Mouse (Mus musculus): ENCODE results near the gene Hsph1. TPM values are rescaled to one million over a fixed set of nuclear protein-coding genes. Genes with fewer than 3 reads are reported as not detected.

Gene Hsph1
- 10 to 100 TPM; 34.9 to 38.7 TPM for total RNA-seq (2021)
- long read RNA-seq, experiment 1, transcript Hsph1-211 (18 exons, 3,802 nt): major isoform, 18 of 23 reads
- long read RNA-seq, experiment 1, partial matches to known transcripts: 2 of 23 reads
- long read RNA-seq, experiment 1, other reads (novel, unspliced or antisense): 3 of 23 reads
- long read RNA-seq, experiment 2, transcript Hsph1-211 (18 exons, 3,802 nt): major isoform, 23 of 32 reads
- long read RNA-seq, experiment 2, partial matches to known transcripts: 0 of 32 reads
- long read RNA-seq, experiment 2, other reads (novel, unspliced or antisense): 7 of 32 reads

GRCm38 (mm10) chr5:149636075-149636920 lies at the start of gene Hsph1:
Hsph1 (minus strand) TSS chr5:149636376.
- DNase-seq (ENCODE audit: low spot score in 2 of 2): peak; percentile 93 to 97

- no peak for DNase-seq (ENCODE audit: low spot score in 2 of 2)
Measured at GRCm38 (mm10) chr5:149680946-149681345, 44.8 kb upstream of the Hsph1 start.

GRCm38 (mm10) chr5:149679886-149680285 lies 43.7 kb upstream of the Hsph1 start:
- DNase-seq (ENCODE audit: low spot score in 2 of 2): no peak

- no peak for DNase-seq (ENCODE audit: low spot score in 2 of 2)
Measured at GRCm38 (mm10) chr5:149679362-149679761, 43.2 kb upstream of the Hsph1 start.

- DNase-seq (ENCODE audit: low spot score in 2 of 2): no peak
Measured at GRCm38 (mm10) chr5:149678990-149679348, 42.8 kb upstream of the Hsph1 start.

- peak; percentile 85 to 86 for DNase-seq (ENCODE audit: low spot score in 2 of 2)
Measured at GRCm38 (mm10) chr5:149678100-149678989, 42.2 kb upstream of the Hsph1 start, which contains the start of gene B3glct. B3glct (plus strand) TSS chr5:149678230.

GRCm38 (mm10) chr5:149677196-149677595 lies 41.0 kb upstream of the Hsph1 start:
- no peak for DNase-seq (ENCODE audit: low spot score in 2 of 2)

- no peak for DNase-seq (ENCODE audit: low spot score in 2 of 2)
Measured at GRCm38 (mm10) chr5:149663417-149663816, 27.2 kb upstream of the Hsph1 start.

GRCm38 (mm10) chr5:149662980-149663379 lies 26.8 kb upstream of the Hsph1 start:
- no peak for DNase-seq (ENCODE audit: low spot score in 2 of 2)

GRCm38 (mm10) chr5:149661428-149661827 lies 25.3 kb upstream of the Hsph1 start:
- no peak for DNase-seq (ENCODE audit: low spot score in 2 of 2)

- no peak for DNase-seq (ENCODE audit: low spot score in 2 of 2)
Measured at GRCm38 (mm10) chr5:149659414-149659780, 23.2 kb upstream of the Hsph1 start.

GRCm38 (mm10) chr5:149658741-149659413 lies 22.7 kb upstream of the Hsph1 start:
- DNase-seq (ENCODE audit: low spot score in 2 of 2): no peak

- no peak for DNase-seq (ENCODE audit: low spot score in 2 of 2)
Measured at GRCm38 (mm10) chr5:149658022-149658421, 21.8 kb upstream of the Hsph1 start.

- DNase-seq (ENCODE audit: low spot score in 2 of 2): no peak
Measured at GRCm38 (mm10) chr5:149655636-149656035, 19.5 kb upstream of the Hsph1 start.

GRCm38 (mm10) chr5:149650179-149650553 lies 14.0 kb upstream of the Hsph1 start:
- no peak for DNase-seq (ENCODE audit: low spot score in 2 of 2)

- DNase-seq (ENCODE audit: low spot score in 2 of 2): no peak
Measured at GRCm38 (mm10) chr5:149649499-149650178, 13.5 kb upstream of the Hsph1 start.

GRCm38 (mm10) chr5:149648895-149649406 lies 12.8 kb upstream of the Hsph1 start:
- no peak for DNase-seq (ENCODE audit: low spot score in 2 of 2)

- DNase-seq (ENCODE audit: low spot score in 2 of 2): no peak
Measured at GRCm38 (mm10) chr5:149648196-149648595, 12.0 kb upstream of the Hsph1 start.

- no peak for DNase-seq (ENCODE audit: low spot score in 2 of 2)
Measured at GRCm38 (mm10) chr5:149647367-149648115, 11.4 kb upstream of the Hsph1 start.

Measured in gastrocnemius, postnatal 4 days (tissue).